Mouse (Mus musculus) liver, embryonic 14.5 days (tissue): ENCODE measurements around the gene Zfp553. TPM values are rescaled to one million over a fixed set of nuclear protein-coding genes. Genes with fewer than 3 reads are reported as not detected.

ENCODE experiments used
- ATAC-seq: fragments of 200-750 bp; cut with Nextera tagmentation; 2 replicates; pipeline ENCODE4 v1.8.0; 2017; ENCODE audit warnings: moderate number of reproducible peaks, mild to moderate bottlenecking, moderate library complexity; ENCODE audit not compliant: insufficient read depth
- DNase-seq, 3 experiments: peaks; one replicate each; pipeline ENCODE4 v3.0.0-alpha.2; 2012 to 2013; ENCODE audit warnings: low read depth in 3 of 3, low spot score in 3 of 3
- H3K27ac ChIP-seq: fragments of 300-500 bp; sonication (generic); 2 replicates; pipeline ENCODE4 v1.5.1; 2014; ENCODE audit warnings: moderate library complexity, mild to moderate bottlenecking, control low read depth, inconsistent platforms
- H3K27me3 ChIP-seq: fragments of 300-500 bp; sonication (generic); 2 replicates; pipeline ENCODE4 v1.6.1; 2014; ENCODE audit warnings: mild to moderate bottlenecking, low read length, moderate library complexity; ENCODE audit not compliant: control insufficient read depth, insufficient read depth
- H3K36me3 ChIP-seq: fragments of 300-500 bp; sonication (generic); replicated peaks from 2 replicates; pipeline ENCODE4 v1.6.1; 2014; ENCODE audit warnings: low read depth; ENCODE audit not compliant: control insufficient read depth, insufficient read depth
- H3K4me1 ChIP-seq, 2 experiments: fragments of 200-500 bp in 1 of 2; fragments of 300-500 bp in 1 of 2; sonication (generic) in 1 of 2; replicated peaks; 2 replicates each; pipeline ENCODE4 v1.6.1; 2012 to 2014; ENCODE audit warnings: antibody characterized with exemption in 1 of 2, inconsistent platforms in 1 of 2, low read length in 1 of 2; ENCODE audit not compliant: control insufficient read depth in 2 of 2, insufficient read depth in 2 of 2
- H3K4me2 ChIP-seq: fragments of 300-500 bp; sonication (generic); 2 replicates; pipeline ENCODE4 v1.6.1; 2014; ENCODE audit warnings: low read depth, mild to moderate bottlenecking, control low read depth, moderate library complexity
- H3K4me3 ChIP-seq, 2 experiments: fragments of 200-500 bp in 1 of 2; fragments of 300-500 bp in 1 of 2; sonication (generic) in 1 of 2; 2 replicates each; pipeline ENCODE4 v1.5.1; 2012 to 2014; ENCODE audit warnings: low read depth in 2 of 2, low read length in 2 of 2, mild to moderate bottlenecking in 2 of 2, control low read depth in 1 of 2, inconsistent platforms in 1 of 2, moderate library complexity in 1 of 2; ENCODE audit not compliant: insufficient read depth in 1 of 2
- H3K9ac ChIP-seq: fragments of 300-500 bp; sonication (generic); replicated peaks from 2 replicates; pipeline ENCODE4 v1.6.1; 2014; ENCODE audit warnings: mild to moderate bottlenecking, control low read depth, moderate library complexity
- H3K9me3 ChIP-seq: fragments of 300-500 bp; sonication (generic); 2 replicates; pipeline ENCODE4 v1.6.1; 2016; ENCODE audit warnings: low read length, mixed read lengths; ENCODE audit not compliant: control insufficient read depth
- CTCF ChIP-seq: IDR thresholded peaks from 2 replicates; pipeline ENCODE4 v1.5.1; 2016; ENCODE audit warnings: antibody characterized with exemption, low read depth, control low read depth
- EP300 ChIP-seq: IDR thresholded peaks from 2 replicates; pipeline ENCODE4 v1.6.1; 2016; ENCODE audit warnings: antibody characterized with exemption, low read depth
- WGBS: fragments of 180-500 bp; shearing (Covaris S2); extraction: QIAGEN DNeasy Blood & Tissue Kit; methylation state at CpG from one replicate; pipeline ENCODE4 v1.1.7; 2014; ENCODE audit not compliant: insufficient replicate concordance; 5-methylcytosine and 5-hydroxymethylcytosine counted together
- polyA plus RNA-seq, 2 experiments: library from polyadenylated mRNA; depleted of rRNA in 1 of 2; stranded (reverse) in 1 of 2; unstranded in 1 of 2; fragments of >200 nt; fragmentation: Nextera tagmentation in 1 of 2; extraction: Ambion mirVana in 1 of 2; gene quantifications; 2 replicates each; pipeline versions ENCODE4 v1.2.1 to v1.2.3; 2012 to 2014

The Zfp553 gene
- polyA plus RNA-seq, 2 experiments: 2.4 to 3.4 TPM

GRCm38 (mm10) chr7:127273118-127273923 lies 40.5 kb downstream of the Zfp553 start:
- Histone ChIP-seq H3K4me1 (peaks cover 6 to 29% of the 10 kb centered on the region in 2 experiments), H3K27me3 (no peaks in the 10 kb centered on the region), H3K36me3 (peaks cover 8% of the 10 kb centered on the region), H3K27ac (peak overlapping the region; percentile 35), H3K9ac (peak overlapping the region; percentile 72), H3K4me3 (peak overlapping the region; percentile 73 to 90), H3K4me2 (peak overlapping the region; percentile 93), H3K9me3 (no peaks in the 10 kb centered on the region)
- ATAC-seq (peak; percentile 46), DNase-seq (no peak)
- WGBS: 10% methylated on average over 50 of the region's 50 CpGs
- TF ChIP-seq EP300 (no peak), CTCF (0 out of 2 replicates have a peak, but pooled peaks have one; percentile 2)

- peak within 1 kb of the TSS; percentile 72 for H3K9ac ChIP-seq
- H3K4me2 ChIP-seq: peak within 1 kb of the TSS; percentile 93
- H3K4me3 ChIP-seq: peak within 1 kb of the TSS; percentile 73 to 90
- no peaks in the 10 kb centered on the region for H3K27me3 ChIP-seq
- peak within 1 kb of the TSS; percentile 35 for H3K27ac ChIP-seq
- 3% methylated on average over 39 of the region's 39 CpGs for WGBS
- no peaks in the 10 kb centered on the region for H3K9me3 ChIP-seq
- peaks cover 6 to 29% of the 10 kb centered on the region in 2 experiments for H3K4me1 ChIP-seq
- peaks cover 8% of the 10 kb centered on the region for H3K36me3 ChIP-seq
- peak; percentile 88 for ATAC-seq
- TF ChIP-seq EP300 (peak; percentile 41; the same call in 1 of the 2 replicates), CTCF (no peak)
- peak; percentile 92 to 95 (median 93) for DNase-seq
These were observed 41.3 kb downstream of the Zfp553 start, which contains the start of gene Sephs2 for GRCm38 (mm10) chr7:127273925-127274789. Sephs2 (minus strand) TSS chr7:127274055.

- Histone ChIP-seq H3K4me1 (peaks cover 6 to 29% of the 10 kb centered on the region in 2 experiments), H3K9ac (no peak overlapping the region), H3K27me3 (no peaks in the 10 kb centered on the region), H3K27ac (peak overlapping the region; percentile 27; the same call in 1 of the 2 replicates), H3K9me3 (no peaks in the 10 kb centered on the region), H3K4me3 (no peak overlapping the region), H3K4me2 (no peak overlapping the region), H3K36me3 (peaks cover 4% of the 10 kb centered on the region)
- TF ChIP-seq EP300 (no peak), CTCF (no peak)
- DNase-seq: no peak
- no peak for ATAC-seq
- WGBS: 60% methylated on average over 5 of the region's 5 CpGs
These were observed 43.7 kb downstream of the Zfp553 start for GRCm38 (mm10) chr7:127276519-127276961.

DNA sequence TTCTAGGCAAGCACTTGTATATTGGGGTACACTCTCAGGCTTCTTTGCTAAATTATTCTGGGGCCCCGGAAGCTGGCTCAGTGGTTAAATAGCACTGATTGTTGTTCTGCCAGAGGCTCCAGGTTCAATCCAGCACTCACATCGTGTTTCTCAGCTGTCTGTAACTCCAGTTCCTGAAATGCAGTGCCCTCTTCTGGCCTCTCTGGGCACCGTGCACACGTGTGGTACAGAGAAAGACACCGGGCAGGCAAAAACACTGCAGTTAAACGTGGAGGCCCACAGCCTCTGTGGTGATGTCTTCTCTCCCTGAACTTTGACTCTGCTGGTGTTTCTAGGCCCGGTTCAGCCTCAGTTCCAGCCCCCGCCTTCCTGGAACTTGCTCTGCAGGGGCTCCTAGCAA lies 45.5 kb downstream of the Zfp553 start:
- ATAC-seq: no peak
- Histone ChIP-seq H3K9me3 (no peaks in the 10 kb centered on the region), H3K27ac (no peak overlapping the region), H3K27me3 (no peaks in the 10 kb centered on the region), H3K4me1 (peaks cover 0 to 18% of the 10 kb centered on the region in 2 experiments), H3K4me3 (no peak overlapping the region), H3K36me3 (no peaks in the 10 kb centered on the region), H3K4me2 (no peak overlapping the region), H3K9ac (no peak overlapping the region; the same call in 1 of the 2 replicates)
- WGBS: 10% methylated on average over 8 of the region's 8 CpGs
- no peak for DNase-seq
- TF ChIP-seq CTCF: peak; percentile 83
- TF ChIP-seq EP300: no peak
